Mouse (Mus musculus): ENCODE data around the gene Lrrn3. TPM values are rescaled to one million over a fixed set of nuclear protein-coding genes. Genes with fewer than 3 reads are reported as not detected.
A peak's percentile ranks its signal among the peaks of the same experiment; 100 is the strongest.

Gene Lrrn3
- polyA plus RNA-seq, 1 experiment from 2014 or later = 102 TPM

- 31% methylated on average over 5 of the region's 5 CpGs for WGBS
- ATAC-seq (ENCODE audit: low FRiP score) (no peak), DNase-seq (ENCODE audit: low spot score) (peak; percentile 87)
- H3K9ac ChIP-seq = no peak overlapping the region
- no peak overlapping the region for H3K4me2 ChIP-seq (replicated peaks)
- H3K36me3 ChIP-seq (replicated peaks; ENCODE audit: control insufficient read depth, insufficient read depth) = no peaks in the 10 kb centered on the region
- peaks cover 16% of the 10 kb centered on the region; the same call in 1 of the 2 replicates for H3K4me1 ChIP-seq (replicated peaks; ENCODE audit: control insufficient read depth, insufficient read depth, low read length)
- no peaks in the 10 kb centered on the region for H3K9me3 ChIP-seq (ENCODE audit: control insufficient read depth, low read length)
- H3K27ac ChIP-seq = no peak overlapping the region
- no peak overlapping the region for H3K4me3 ChIP-seq (replicated peaks; ENCODE audit: low read length)
- H3K27me3 ChIP-seq (ENCODE audit: control insufficient read depth, insufficient read depth, low read length) = no peaks in the 10 kb centered on the region
These were observed 774 bp upstream of the Lrrn3 start for GRCm38 (mm10) chr12:41487005-41487404.

DNA sequence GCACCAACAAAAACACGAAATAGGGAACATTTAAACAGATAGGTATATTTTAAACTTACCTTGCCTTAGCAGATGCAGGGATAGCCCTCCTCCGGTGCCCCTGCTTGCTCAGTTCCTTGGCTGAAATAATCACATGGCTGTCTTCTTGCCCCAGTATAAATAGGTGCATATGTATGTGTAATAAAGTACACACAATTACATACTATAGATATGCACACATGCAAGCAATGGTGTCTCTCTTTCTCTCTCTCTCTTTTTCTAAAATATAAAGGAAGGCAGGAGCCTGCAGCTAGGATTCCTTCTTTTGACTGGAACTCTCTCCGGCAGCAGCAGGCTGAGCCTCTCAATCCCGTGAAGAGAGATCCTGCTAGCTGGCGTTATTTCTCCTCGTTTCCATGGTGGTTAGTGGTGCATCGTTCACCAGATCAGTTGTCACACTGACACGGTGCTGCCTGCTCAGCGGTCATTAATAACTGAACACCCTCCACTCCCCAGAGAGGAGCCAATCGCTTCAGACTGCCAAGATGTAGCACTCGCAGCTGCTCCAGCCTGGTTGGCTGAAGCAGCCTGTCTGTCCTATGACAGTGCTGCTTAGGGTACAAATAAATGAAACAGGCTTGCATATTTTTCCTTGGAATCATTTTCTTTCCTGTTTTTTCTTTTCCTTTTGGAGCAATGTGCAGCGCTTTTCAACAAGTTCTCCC lies 567 bp downstream of the Lrrn3 start:
- peak; percentile 94 for ATAC-seq (ENCODE audit: low FRiP score)
- H3K9me3 ChIP-seq (ENCODE audit: control insufficient read depth, low read length) = no peaks in the 10 kb centered on the region
- DNase-seq (ENCODE audit: low spot score) = peak; percentile 81
- peak overlapping the region; percentile 55 for H3K4me3 ChIP-seq (replicated peaks; ENCODE audit: low read length)
- H3K36me3 ChIP-seq (replicated peaks; ENCODE audit: control insufficient read depth, insufficient read depth) = no peaks in the 10 kb centered on the region
- H3K4me1 ChIP-seq (replicated peaks; ENCODE audit: control insufficient read depth, insufficient read depth, low read length) = peaks cover 22% of the 10 kb centered on the region
- no peaks in the 10 kb centered on the region for H3K27me3 ChIP-seq (ENCODE audit: control insufficient read depth, insufficient read depth, low read length)
- H3K9ac ChIP-seq = peak overlapping the region; percentile 80
- peak overlapping the region; percentile 76 for H3K4me2 ChIP-seq (replicated peaks)
- 7% methylated on average over 12 of the region's 12 CpGs for WGBS
- H3K27ac ChIP-seq = peak overlapping the region; percentile 88

GRCm38 (mm10) chr12:41484689-41485511 lies 1.3 kb downstream of the Lrrn3 start:
- Histone ChIP-seq H3K36me3 (replicated peaks; ENCODE audit: control insufficient read depth, insufficient read depth) (no peaks in the 10 kb centered on the region), H3K4me1 (replicated peaks; ENCODE audit: control insufficient read depth, insufficient read depth, low read length) (peaks cover 22% of the 10 kb centered on the region), H3K4me3 (replicated peaks; ENCODE audit: low read length) (peak overlapping the region; percentile 55), H3K27me3 (ENCODE audit: control insufficient read depth, insufficient read depth, low read length) (no peaks in the 10 kb centered on the region), H3K9ac (peak overlapping the region; percentile 80), H3K27ac (peak overlapping the region; percentile 88), H3K9me3 (ENCODE audit: control insufficient read depth, low read length) (no peaks in the 10 kb centered on the region), H3K4me2 (replicated peaks) (peak overlapping the region; percentile 76)
- peak; percentile 49 for ATAC-seq (ENCODE audit: low FRiP score)
- DNase-seq (ENCODE audit: low spot score) = peak; percentile 65
- 10% methylated on average over 16 of the region's 16 CpGs for WGBS

GRCm38 (mm10) chr12:41483593-41484451 lies 2.4 kb downstream of the Lrrn3 start:
- 21% methylated on average over 23 of the region's 23 CpGs for WGBS
- H3K9ac ChIP-seq = peak overlapping the region; percentile 80
- peak overlapping the region; percentile 55 for H3K4me3 ChIP-seq (replicated peaks; ENCODE audit: low read length)
- peak overlapping the region; percentile 76 for H3K4me2 ChIP-seq (replicated peaks)
- ATAC-seq (ENCODE audit: low FRiP score) (no peak), DNase-seq (ENCODE audit: low spot score) (peak; percentile 62)
- H3K27ac ChIP-seq = peak overlapping the region; percentile 88
- no peaks in the 10 kb centered on the region for H3K36me3 ChIP-seq (replicated peaks; ENCODE audit: control insufficient read depth, insufficient read depth)
- H3K27me3 ChIP-seq (ENCODE audit: control insufficient read depth, insufficient read depth, low read length) = no peaks in the 10 kb centered on the region
- peaks cover 22% of the 10 kb centered on the region for H3K4me1 ChIP-seq (replicated peaks; ENCODE audit: control insufficient read depth, insufficient read depth, low read length)
- H3K9me3 ChIP-seq (ENCODE audit: control insufficient read depth, low read length) = no peaks in the 10 kb centered on the region

- no peak for DNase-seq (ENCODE audit: low spot score)
These were observed 3.1 kb downstream of the Lrrn3 start for GRCm38 (mm10) chr12:41483091-41483592.

GRCm38 (mm10) chr12:41481486-41481885 lies 4.7 kb downstream of the Lrrn3 start:
- DNase-seq (ENCODE audit: low spot score) (no peak), ATAC-seq (ENCODE audit: low FRiP score) (no peak)
- Histone ChIP-seq H3K9ac (no peak overlapping the region), H3K27ac (no peak overlapping the region), H3K4me3 (replicated peaks; ENCODE audit: low read length) (no peak overlapping the region), H3K4me2 (replicated peaks) (peak overlapping the region; percentile 76), H3K9me3 (ENCODE audit: control insufficient read depth, low read length) (no peaks in the 10 kb centered on the region), H3K27me3 (ENCODE audit: control insufficient read depth, insufficient read depth, low read length) (no peaks in the 10 kb centered on the region), H3K36me3 (replicated peaks; ENCODE audit: control insufficient read depth, insufficient read depth) (no peaks in the 10 kb centered on the region), H3K4me1 (replicated peaks; ENCODE audit: control insufficient read depth, insufficient read depth, low read length) (peaks cover 19% of the 10 kb centered on the region)
- 63% methylated on average over 2 of the region's 2 CpGs for WGBS

More at GRCm38 (mm10) chr12:41483091-41483592, 3.1 kb downstream of the Lrrn3 start:
- WGBS = 67% methylated on average over 5 of the region's 5 CpGs
- peak overlapping the region; percentile 76 for H3K4me2 ChIP-seq (replicated peaks)
- no peaks in the 10 kb centered on the region for H3K36me3 ChIP-seq (replicated peaks; ENCODE audit: control insufficient read depth, insufficient read depth)
- H3K27me3 ChIP-seq (ENCODE audit: control insufficient read depth, insufficient read depth, low read length) = no peaks in the 10 kb centered on the region
- peak overlapping the region; percentile 55 for H3K4me3 ChIP-seq (replicated peaks; ENCODE audit: low read length)
- H3K4me1 ChIP-seq (replicated peaks; ENCODE audit: control insufficient read depth, insufficient read depth, low read length) = peaks cover 22% of the 10 kb centered on the region
- H3K9me3 ChIP-seq (ENCODE audit: control insufficient read depth, low read length) = no peaks in the 10 kb centered on the region
- H3K27ac ChIP-seq = peak overlapping the region; percentile 88
- no peak for ATAC-seq (ENCODE audit: low FRiP score)
- peak overlapping the region; percentile 80 for H3K9ac ChIP-seq

GRCm38 (mm10) chr12:41469096-41469801 lies 17.0 kb downstream of the Lrrn3 start:
- ATAC-seq (ENCODE audit: low FRiP score) = no peak
- H3K27me3 ChIP-seq (ENCODE audit: control insufficient read depth, insufficient read depth, low read length) = no peaks in the 10 kb centered on the region
- H3K4me3 ChIP-seq (replicated peaks; ENCODE audit: low read length) = no peak overlapping the region
- H3K9ac ChIP-seq = no peak overlapping the region
- WGBS = 55% methylated on average over 6 of the region's 6 CpGs
- H3K4me2 ChIP-seq (replicated peaks) = no peak overlapping the region
- DNase-seq (ENCODE audit: low spot score) = no peak
- no peaks in the 10 kb centered on the region for H3K9me3 ChIP-seq (ENCODE audit: control insufficient read depth, low read length)
- H3K27ac ChIP-seq = no peak overlapping the region
- no peaks in the 10 kb centered on the region for H3K36me3 ChIP-seq (replicated peaks; ENCODE audit: control insufficient read depth, insufficient read depth)
- H3K4me1 ChIP-seq (replicated peaks; ENCODE audit: control insufficient read depth, insufficient read depth, low read length) = peaks cover 4% of the 10 kb centered on the region; the same call in 1 of the 2 replicates

- Histone ChIP-seq H3K36me3 (replicated peaks; ENCODE audit: control insufficient read depth, insufficient read depth) (no peaks in the 10 kb centered on the region), H3K4me3 (replicated peaks; ENCODE audit: low read length) (no peak overlapping the region), H3K27me3 (ENCODE audit: control insufficient read depth, insufficient read depth, low read length) (no peaks in the 10 kb centered on the region), H3K4me2 (replicated peaks) (no peak overlapping the region), H3K27ac (no peak overlapping the region), H3K4me1 (replicated peaks; ENCODE audit: control insufficient read depth, insufficient read depth, low read length) (peaks cover 4% of the 10 kb centered on the region; the same call in 1 of the 2 replicates), H3K9ac (no peak overlapping the region), H3K9me3 (ENCODE audit: control insufficient read depth, low read length) (no peaks in the 10 kb centered on the region)
- 88% methylated on average over 3 of the region's 3 CpGs for WGBS
- ATAC-seq (ENCODE audit: low FRiP score) (no peak), DNase-seq (ENCODE audit: low spot score) (no peak)
These were observed 17.7 kb downstream of the Lrrn3 start for GRCm38 (mm10) chr12:41468374-41468991.
